Mouse (Mus musculus) heart, embryonic 14.5 days (tissue): ENCODE results near the gene Clec18a. TPM values are rescaled to one million over a fixed set of nuclear protein-coding genes. Genes with fewer than 3 reads are reported as not detected.
"Not testable (repeated sequence)": the region's sequence is repeated elsewhere in the genome, so short reads cannot be mapped to it uniquely, and the experiment has no call there.

Experiments used
- ATAC-seq: fragments of 200-750 bp; cut with Nextera tagmentation; 2 replicates; pipeline ENCODE4 v1.8.0; 2017; ENCODE audit warnings: low read depth, moderate TSS enrichment; ENCODE audit not compliant: insufficient number of reproducible peaks, insufficient read depth, low FRiP score
- H3K27ac ChIP-seq, 2 experiments: fragments of 200-500 bp in 1 of 2; fragments of 300-500 bp in 1 of 2; sonication (generic) in 1 of 2; replicated peaks in 1 of 2; 2 replicates each; pipeline ENCODE4 v1.5.1; 2012 to 2014; ENCODE audit warnings: low read depth in 2 of 2, low read length in 2 of 2, control low read depth in 1 of 2, mild to moderate bottlenecking in 1 of 2, mixed read lengths in 1 of 2; ENCODE audit not compliant: control insufficient read depth in 1 of 2, insufficient read depth in 1 of 2
- H3K27me3 ChIP-seq: fragments of 300-500 bp; sonication (generic); 2 replicates; pipeline ENCODE4 v1.6.1; 2014; ENCODE audit warnings: mild to moderate bottlenecking, low read length, control low read depth; ENCODE audit not compliant: control insufficient read depth, insufficient read depth
- H3K36me3 ChIP-seq: fragments of 300-500 bp; sonication (generic); 2 replicates; pipeline ENCODE4 v1.6.1; 2014; ENCODE audit warnings: mild to moderate bottlenecking, control low read depth, low read length, mixed read lengths; ENCODE audit not compliant: control insufficient read depth, insufficient read depth
- H3K4me1 ChIP-seq, 2 experiments: fragments of 200-500 bp in 1 of 2; fragments of 300-500 bp in 1 of 2; sonication (generic) in 1 of 2; 2 replicates each; pipeline ENCODE4 v1.6.1; 2012 to 2014; ENCODE audit warnings: low read length in 2 of 2, control low read depth in 1 of 2, mixed read lengths in 1 of 2; ENCODE audit not compliant: control insufficient read depth in 2 of 2, insufficient read depth in 2 of 2
- H3K4me2 ChIP-seq: fragments of 300-500 bp; sonication (generic); 2 replicates; pipeline ENCODE4 v1.6.1; 2014; ENCODE audit warnings: mild to moderate bottlenecking, low read length
- H3K4me3 ChIP-seq, 2 experiments: fragments of 200-500 bp in 1 of 2; fragments of 300-500 bp in 1 of 2; sonication (generic) in 1 of 2; 2 replicates each; pipeline ENCODE4 v1.5.1; 2012 to 2014; ENCODE audit warnings: low read length in 2 of 2, mild to moderate bottlenecking in 2 of 2, control low read depth in 1 of 2, low read depth in 1 of 2, moderate library complexity in 1 of 2; ENCODE audit not compliant: control insufficient read depth in 1 of 2, insufficient read depth in 1 of 2
- H3K9ac ChIP-seq: fragments of 300-500 bp; sonication (generic); 2 replicates; pipeline ENCODE4 v1.6.1; 2014; ENCODE audit warnings: mild to moderate bottlenecking, low read length
- H3K9me3 ChIP-seq: fragments of 300-500 bp; sonication (generic); 2 replicates; pipeline ENCODE4 v1.6.1; 2016; ENCODE audit warnings: low read length, control low read depth; ENCODE audit not compliant: control insufficient read depth
- WGBS: fragments of 180-500 bp; shearing (Covaris S2); extraction: QIAGEN DNeasy Blood & Tissue Kit; methylation state at CpG from one replicate; pipeline ENCODE4 v1.1.7; 2014; 5-methylcytosine and 5-hydroxymethylcytosine counted together
- polyA plus RNA-seq: library from polyadenylated mRNA; unstranded; fragments of >200 nt; fragmentation: Nextera tagmentation; extraction: Ambion mirVana; gene quantifications from 2 replicates; pipeline ENCODE4 v1.2.1, GENCODE M21; 2014

Gene Clec18a
- polyA plus RNA-seq, result not detected in 2 replicates

GRCm38 (mm10) chr8:111092326-111092725 is at the start of gene Clec18a:
Clec18a (minus strand) TSS chr8:111092426.
- not testable (repeated sequence) for H3K4me2 ChIP-seq, H3K27me3 ChIP-seq, H3K4me1 ChIP-seq, H3K36me3 ChIP-seq, H3K27ac ChIP-seq, H3K4me3 ChIP-seq, H3K9me3 ChIP-seq, ATAC-seq
- 78% methylated on average over 5 of the region's 6 CpGs for WGBS
- peak within 1 kb of the TSS; percentile 44 for H3K9ac ChIP-seq

- no peak overlapping the region for H3K4me3 ChIP-seq
- no peaks in the 10 kb centered on the region for H3K9me3 ChIP-seq
- no peak overlapping the region for H3K27ac ChIP-seq
- no peak for ATAC-seq
- H3K4me2 ChIP-seq, result no peak overlapping the region
- peaks cover 96% of the 10 kb centered on the region for H3K36me3 ChIP-seq
- H3K9ac ChIP-seq, result no peak overlapping the region
- no peaks in the 10 kb centered on the region for H3K4me1 ChIP-seq
- no peaks in the 10 kb centered on the region for H3K27me3 ChIP-seq
- WGBS, result 80% methylated on average over 2 of the region's 2 CpGs
Observed at GRCm38 (mm10) chr8:111130756-111131155, 38.5 kb upstream of the Clec18a start.

GRCm38 (mm10) chr8:111119481-111119880 is 27.3 kb upstream of the Clec18a start:
- H3K9ac ChIP-seq, result no peak overlapping the region
- H3K4me1 ChIP-seq, result no peaks in the 10 kb centered on the region
- no peaks in the 10 kb centered on the region for H3K9me3 ChIP-seq
- no peak overlapping the region for H3K27ac ChIP-seq
- ATAC-seq, result no peak
- no peak overlapping the region for H3K4me3 ChIP-seq
- H3K27me3 ChIP-seq, result no peaks in the 10 kb centered on the region
- peaks cover 97% of the 10 kb centered on the region for H3K36me3 ChIP-seq
- H3K4me2 ChIP-seq, result no peak overlapping the region
- WGBS, result 95% methylated on average over 3 of the region's 3 CpGs

GRCm38 (mm10) chr8:111114891-111115290 is 22.7 kb upstream of the Clec18a start:
- Histone ChIP-seq H3K9me3 (no peaks in the 10 kb centered on the region), H3K27ac (no peak overlapping the region), H3K4me2 (no peak overlapping the region), H3K4me3 (no peak overlapping the region), H3K9ac (no peak overlapping the region), H3K27me3 (no peaks in the 10 kb centered on the region), H3K36me3 (peaks cover 82% of the 10 kb centered on the region), H3K4me1 (no peaks in the 10 kb centered on the region)
- no peak for ATAC-seq
- 93% methylated on average over 5 of the region's 5 CpGs for WGBS

GRCm38 (mm10) chr8:111094719-111095302 is 2.6 kb upstream of the Clec18a start:
- H3K4me1 ChIP-seq, H3K9me3 ChIP-seq, H3K27me3 ChIP-seq, H3K36me3 ChIP-seq: not testable (repeated sequence)
- Histone ChIP-seq H3K4me2 (peak overlapping the region; percentile 71), H3K4me3 (peak overlapping the region; percentile 68 to 93), H3K27ac (peak overlapping the region in 1 of 2 experiments; percentile 68; a peak in 1 of 4 replicates), H3K9ac (peak overlapping the region; percentile 80)
- WGBS, result under 1% methylated on average over 57 of the region's 69 CpGs
- ATAC-seq, result peak; percentile 69

GRCm38 (mm10) chr8:111093865-111094718 is 1.9 kb upstream of the Clec18a start, which contains the start of gene Pdpr:
Pdpr (plus strand) TSS chr8:111094630.
- H3K36me3 ChIP-seq, result no peaks in the 10 kb centered on the region
- WGBS, result 5% methylated on average over 63 of the region's 72 CpGs
- peak; percentile 92 for ATAC-seq
- H3K9me3 ChIP-seq, result no peaks in the 10 kb centered on the region
- H3K4me2 ChIP-seq, result peak within 1 kb of the TSS; percentile 88
- peak within 1 kb of the TSS; percentile 68 to 93 for H3K4me3 ChIP-seq
- peaks cover 3 to 5% of the 10 kb centered on the region in 2 experiments; a peak in 3 of 4 replicates for H3K4me1 ChIP-seq
- H3K27ac ChIP-seq, result peak within 1 kb of the TSS; percentile 68 to 70
- H3K9ac ChIP-seq, result peak within 1 kb of the TSS; percentile 80
- H3K27me3 ChIP-seq, result no peaks in the 10 kb centered on the region

- WGBS, result 46% methylated on average over 7 of the region's 7 CpGs
- Histone ChIP-seq H3K9me3 (no peaks in the 10 kb centered on the region), H3K4me3 (no peak overlapping the region), H3K9ac (peak overlapping the region; percentile 44), H3K4me1 (peaks cover 3 to 5% of the 10 kb centered on the region in 2 experiments; a peak in 3 of 4 replicates), H3K27me3 (no peaks in the 10 kb centered on the region), H3K27ac (no peak overlapping the region), H3K36me3 (no peaks in the 10 kb centered on the region), H3K4me2 (no peak overlapping the region)
- ATAC-seq, result no peak
Observed at GRCm38 (mm10) chr8:111091706-111092105, 520 bp downstream of the Clec18a start.
